Mouse (Mus musculus) heart, adult 2 months (tissue): ENCODE results near the gene Gtf3c5.

ENCODE experiments used
- CTCF ChIP-seq: fragments of 200-600 bp; IDR thresholded peaks from 2 replicates; pipeline ENCODE4 v1.8.1; 2022; ENCODE audit warnings: antibody characterized with exemption, mild to moderate bottlenecking, moderate library complexity
- EP300 ChIP-seq: fragments of 200-500 bp; IDR thresholded peaks from 2 replicates; pipeline ENCODE4 v1.6.1; 2011; ENCODE audit warnings: low read depth, low read length, control low read depth; ENCODE audit not compliant: insufficient read depth

- TF ChIP-seq CTCF (no peak), EP300 (no peak)
Measured at GRCm38 (mm10) chr2:28618777-28619336, 35.3 kb upstream of the Gtf3c5 start.
